Mouse (Mus musculus) liver, adult 2 months (tissue): ENCODE measurements at regions not wholly inside any gene's neighbourhood (a gene's known extent, or its start where the extent isn't known, plus 50 kb on each side); places are given as distances from the start of the nearest gene placed in this dataset.

Experiments
- CTCF ChIP-seq: fragments of 200-500 bp; IDR thresholded peaks from 2 replicates; pipeline ENCODE4 v1.5.1; 2011; ENCODE audit warnings: low read depth, low read length, control low read depth
- POLR2A ChIP-seq: fragments of 200-500 bp; IDR thresholded peaks from 2 replicates; pipeline ENCODE4 v1.6.1; 2011; ENCODE audit warnings: low read length, control low read depth; ENCODE audit not compliant: insufficient read depth; ENCODE audit errors: extremely low read depth

DNA sequence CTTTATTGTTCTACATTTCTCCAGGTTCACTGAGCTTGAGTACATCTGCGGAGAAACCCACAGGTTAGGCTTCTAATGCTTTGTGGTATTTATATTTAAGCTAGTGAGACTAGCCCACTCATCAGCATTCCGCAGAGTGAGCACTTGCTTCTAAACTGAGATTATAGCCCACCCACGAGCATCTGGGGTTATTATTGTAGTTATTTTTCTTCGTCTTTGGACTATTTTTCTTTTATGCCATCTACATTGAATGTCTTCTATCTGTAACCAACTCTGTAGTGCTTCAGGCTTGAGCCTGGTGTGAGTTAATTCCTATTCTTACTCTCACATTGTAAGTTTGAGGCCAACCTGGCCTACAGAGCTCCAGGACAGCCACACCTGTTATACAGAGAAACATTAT is 765.0 kb upstream of the Alcam start:
- TF ChIP-seq CTCF (no peak), POLR2A (no peak)
